Mouse (Mus musculus): ENCODE measurements at regions not wholly inside any gene's neighbourhood (a gene's known extent, or its start where the extent isn't known, plus 50 kb on each side); places are given as distances from the start of the nearest gene placed in this dataset.

- ChIA-PET CTCF (no interaction called here), POLR2A (interaction anchor here in 3 of 4 experiments (0.5 to 19.1 kb wide), 57 partner anchors 7 to 1838 kb away, joined by 3 to 1138 read pairs (median 7); partner anchors contain the start of genes Btg1 (in 3 of the 3) and Ube2n (in 1 of the 3))
These were observed 103.5 kb downstream of the Btg1 start for GRCm38 (mm10) chr10:96720281-96720711.

- CTCF ChIA-PET, result interaction anchor here in 1 of 4 experiments (1.0 kb wide), 1 partner anchor 31 kb away, joined by 3 read pairs; no protein-coding TSS in a partner anchor
- POLR2A ChIA-PET, result interaction anchor here (0.6 to 19.1 kb wide), 123 partner anchors 8 to 1838 kb away, joined by 3 to 1138 read pairs (median 4); partner anchors contain the start of genes Btg1 (in 3 of the 4) and Ube2n (in 1 of the 4)
These were observed 104.3 kb downstream of the Btg1 start for GRCm38 (mm10) chr10:96720956-96721688.

GRCm38 (mm10) chr10:96722491-96722890 lies 105.7 kb downstream of the Btg1 start:
- POLR2A ChIA-PET, result interaction anchor here (0.5 to 19.1 kb wide), 65 partner anchors 8 to 1409 kb away, joined by 3 to 1138 read pairs (median 6); partner anchors contain the start of genes Btg1 (in 4 of the 4) and Eea1 (in 1 of the 4)
- CTCF ChIA-PET, result interaction anchor here in 1 of 4 experiments (0.6 kb wide), 1 partner anchor 191 kb away, joined by 3 read pairs; no protein-coding TSS in a partner anchor

GRCm38 (mm10) chr10:96723071-96723470 lies 106.3 kb downstream of the Btg1 start:
- ChIA-PET POLR2A (interaction anchor here (0.8 to 19.1 kb wide), 52 partner anchors 7 to 1410 kb away, joined by 3 to 1138 read pairs (median 10); partner anchors contain the start of genes Btg1 (in 4 of the 4) and Eea1 (in 1 of the 4)), CTCF (interaction anchor here in 1 of 4 experiments (0.6 kb wide), 1 partner anchor 191 kb away, joined by 3 read pairs; no protein-coding TSS in a partner anchor)

GRCm38 (mm10) chr10:96724436-96725175 lies 107.8 kb downstream of the Btg1 start:
- POLR2A ChIA-PET, result interaction anchor here (0.7 to 19.1 kb wide), 21 partner anchors 9 to 148 kb away, joined by 3 to 1138 read pairs (median 4); partner anchors contain the start of gene Btg1 (in 4 of the 4)
- CTCF ChIA-PET, result interaction anchor here in 1 of 4 experiments (0.7 kb wide), 1 partner anchor 108 kb away, joined by 3 read pairs; no protein-coding TSS in a partner anchor

GRCm38 (mm10) chr10:96726801-96727780 lies 110.3 kb downstream of the Btg1 start:
- ChIA-PET POLR2A (interaction anchor here (0.6 to 19.1 kb wide), 11 partner anchors 8 to 514 kb away, joined by 3 to 1138 read pairs (median 6); partner anchors contain the start of gene Btg1 (in 3 of the 4)), CTCF (no interaction called here)

- ChIA-PET CTCF (no interaction called here), POLR2A (interaction anchor here (0.6 to 19.1 kb wide), 25 partner anchors 9 to 590 kb away, joined by 3 to 1138 read pairs (median 4); partner anchors contain the start of gene Btg1 (in 3 of the 4))
These were observed 116.8 kb downstream of the Btg1 start for GRCm38 (mm10) chr10:96733581-96733980.

- POLR2A ChIA-PET, result interaction anchor here in 3 of 4 experiments (0.7 to 8.7 kb wide), 6 partner anchors 13 to 119 kb away, joined by 3 to 179 read pairs (median 19); partner anchors contain the start of gene Btg1 (in 2 of the 3)
- CTCF ChIA-PET, result interaction anchor here in 1 of 4 experiments (0.7 kb wide), 1 partner anchor 550 kb away, joined by 3 read pairs; no protein-coding TSS in a partner anchor
These were observed 118.3 kb downstream of the Btg1 start for GRCm38 (mm10) chr10:96735146-96735545.

- POLR2A ChIA-PET, result interaction anchor here in 3 of 4 experiments (0.7 to 8.7 kb wide), 7 partner anchors 14 to 120 kb away, joined by 3 to 179 read pairs (median 5); partner anchors contain the start of gene Btg1 (in 2 of the 3)
- CTCF ChIA-PET, result no interaction called here
These were observed 119.3 kb downstream of the Btg1 start for GRCm38 (mm10) chr10:96735885-96736628.

GRCm38 (mm10) chr10:96737972-96738371 lies 121.2 kb downstream of the Btg1 start:
- POLR2A ChIA-PET, result interaction anchor here in 3 of 4 experiments (1.0 to 8.7 kb wide), 4 partner anchors 13 to 16 kb away, joined by 3 to 179 read pairs (median 12); no protein-coding TSS in a partner anchor
- CTCF ChIA-PET, result no interaction called here

- CTCF ChIA-PET, result no interaction called here
- POLR2A ChIA-PET, result interaction anchor here in 2 of 4 experiments (1.2 to 4.7 kb wide), 3 partner anchors 16 to 122 kb away, joined by 3 to 46 read pairs (median 20); partner anchors contain the start of gene Btg1 (in 1 of the 2)
These were observed 121.8 kb downstream of the Btg1 start for GRCm38 (mm10) chr10:96738606-96739005.

- ChIA-PET CTCF (no interaction called here), POLR2A (interaction anchor here in 3 of 4 experiments (0.7 to 2.1 kb wide), 12 partner anchors 11 to 437 kb away, joined by 3 to 25 read pairs (median 4); partner anchors contain the start of gene Btg1 (in 2 of the 3))
These were observed 127.5 kb downstream of the Btg1 start for GRCm38 (mm10) chr10:96744167-96744777.

GRCm38 (mm10) chr10:96747015-96747663 lies 130.3 kb downstream of the Btg1 start:
- POLR2A ChIA-PET, result interaction anchor here in 1 of 4 experiments (1.2 to 3.9 kb wide), 3 partner anchors 14 to 131 kb away, joined by 4 to 13 read pairs (median 6); partner anchors contain the start of gene Btg1
- CTCF ChIA-PET, result no interaction called here

- ChIA-PET POLR2A (interaction anchor here (0.5 to 2.6 kb wide), 16 partner anchors 9 to 458 kb away, joined by 3 to 46 read pairs (median 4); partner anchors contain the start of gene Btg1 (in 3 of the 4)), CTCF (no interaction called here)
These were observed 134.1 kb downstream of the Btg1 start for GRCm38 (mm10) chr10:96750861-96751260.

GRCm38 (mm10) chr10:96751580-96752264 lies 134.9 kb downstream of the Btg1 start:
- POLR2A ChIA-PET, result interaction anchor here (0.5 to 2.6 kb wide), 24 partner anchors 10 to 654 kb away, joined by 3 to 46 read pairs (median 3); partner anchors contain the start of gene Btg1 (in 3 of the 4)
- CTCF ChIA-PET, result interaction anchor here in 1 of 4 experiments (1.4 kb wide), 1 partner anchor 30 kb away, joined by 3 read pairs; no protein-coding TSS in a partner anchor

Measured in embryonic stem cell, embryonic (primary cell).